Mouse (Mus musculus) limb, embryonic 12.5 days (tissue): Measurements from ENCODE around the gene Gm4969. TPM values are rescaled to one million over a fixed set of nuclear protein-coding genes. Genes with fewer than 3 reads are reported as not detected.

Source experiments
- ATAC-seq: fragments of 200-750 bp; cut with Nextera tagmentation; 2 replicates; pipeline ENCODE4 v1.8.0; 2017; ENCODE audit warnings: low read depth, moderate TSS enrichment; ENCODE audit not compliant: insufficient number of reproducible peaks, insufficient read depth, low FRiP score, low TSS enrichment
- H3K27ac ChIP-seq: fragments of 300-500 bp; sonication (generic); 2 replicates; pipeline ENCODE4 v1.5.1; 2016; ENCODE audit warnings: mild to moderate bottlenecking, moderate library complexity
- H3K27me3 ChIP-seq: fragments of 300-500 bp; sonication (generic); 2 replicates; pipeline ENCODE4 v1.6.1; 2016; ENCODE audit warnings: mild to moderate bottlenecking, moderate library complexity
- H3K36me3 ChIP-seq: fragments of 300-500 bp; sonication (generic); 2 replicates; pipeline ENCODE4 v1.6.1; 2016; ENCODE audit warnings: mild to moderate bottlenecking, moderate library complexity
- H3K4me1 ChIP-seq: fragments of 300-500 bp; sonication (generic); replicated peaks from 2 replicates; pipeline ENCODE4 v1.6.1; 2016
- H3K4me2 ChIP-seq: fragments of 300-500 bp; sonication (generic); 2 replicates; pipeline ENCODE4 v1.6.1; 2016; ENCODE audit warnings: mild to moderate bottlenecking, moderate library complexity
- H3K4me3 ChIP-seq: fragments of 300-500 bp; sonication (generic); replicated peaks from 2 replicates; pipeline ENCODE4 v1.5.1; 2016; ENCODE audit warnings: mild to moderate bottlenecking
- H3K9ac ChIP-seq: fragments of 300-500 bp; sonication (generic); replicated peaks from 2 replicates; pipeline ENCODE4 v1.6.1; 2016; ENCODE audit warnings: mild to moderate bottlenecking, moderate library complexity
- H3K9me3 ChIP-seq: fragments of 300-500 bp; sonication (generic); 2 replicates; pipeline ENCODE4 v1.6.1; 2016; ENCODE audit warnings: mild to moderate bottlenecking, moderate library complexity
- WGBS: fragments of 180-500 bp; shearing (Covaris S2); methylation state at CpG from one replicate; pipeline ENCODE4 v1.1.7; 2016; 5-methylcytosine and 5-hydroxymethylcytosine counted together
- polyA plus RNA-seq: library from polyadenylated mRNA; unstranded; fragments of >200 nt; fragmentation: Nextera tagmentation; extraction: Ambion mirVana; gene quantifications from 2 replicates; pipeline ENCODE4 v1.2.1, GENCODE M21; 2016

Gene Gm4969
- polyA plus RNA-seq, 1 experiment from 2014 or later = 3.3 TPM

DNA sequence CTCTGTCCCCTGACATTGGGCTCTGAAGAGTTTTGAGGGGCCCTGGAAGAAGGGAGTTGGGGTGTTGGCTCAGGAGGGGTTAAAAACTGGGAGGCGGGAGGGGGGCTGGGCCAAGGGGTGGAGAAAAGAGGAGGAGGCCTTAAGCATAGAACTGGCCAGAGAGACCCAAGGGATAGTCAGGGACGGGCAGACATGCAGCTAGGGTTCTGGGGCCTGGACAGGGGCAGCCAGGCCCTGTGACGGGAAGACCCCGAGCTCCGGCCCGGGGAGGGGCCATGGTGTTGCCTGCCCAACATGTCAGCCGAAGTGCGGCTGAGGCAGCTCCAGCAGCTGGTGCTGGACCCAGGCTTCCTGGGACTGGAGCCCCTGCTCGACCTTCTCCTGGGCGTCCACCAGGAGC, 34.5 kb downstream of the Gm4969 start, which contains the start of gene Dmpk:
Dmpk (plus strand) TSS at position 149 of the 400 bp plus-strand sequence.
- Histone ChIP-seq H3K27ac (peak within 1 kb of the TSS; percentile 69), H3K9me3 (no peaks in the 10 kb centered on the region), H3K9ac (peak within 1 kb of the TSS; percentile 24; the same call in 1 of the 2 replicates), H3K27me3 (no peaks in the 10 kb centered on the region), H3K4me3 (peak within 1 kb of the TSS; percentile 11), H3K36me3 (peaks cover 81% of the 10 kb centered on the region), H3K4me1 (peaks cover 44% of the 10 kb centered on the region), H3K4me2 (peak within 1 kb of the TSS; percentile 37; the same call in 1 of the 2 replicates)
- ATAC-seq = no peak
- WGBS = 42% methylated on average over 10 of the region's 10 CpGs

DNA sequence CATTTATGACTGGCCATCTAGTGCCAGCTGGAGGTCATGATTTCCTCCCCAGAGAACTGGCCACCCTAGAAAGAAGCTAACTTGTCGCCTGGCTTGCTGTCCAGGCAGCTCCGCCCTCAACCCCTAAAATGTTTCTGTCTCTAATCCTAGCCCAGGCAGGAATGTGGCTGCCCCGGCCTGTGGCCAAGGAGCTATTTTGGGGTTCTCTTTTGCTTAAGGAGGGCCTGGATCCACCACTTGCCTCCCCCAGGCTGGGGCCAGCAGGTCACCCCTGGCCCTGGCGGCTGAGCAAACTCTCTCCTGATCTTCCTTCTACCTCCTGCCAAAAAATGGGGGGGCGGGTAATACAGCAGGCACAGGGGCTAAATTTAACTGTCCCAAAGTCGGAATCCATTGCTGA, 35.1 kb downstream of the Gm4969 start:
- Histone ChIP-seq H3K27me3 (no peaks in the 10 kb centered on the region), H3K27ac (no peak overlapping the region), H3K4me2 (no peak overlapping the region), H3K4me1 (peaks cover 45% of the 10 kb centered on the region), H3K9ac (no peak overlapping the region), H3K4me3 (0 out of 2 replicates have a peak overlapping the region, but pooled peaks have one; percentile 11), H3K36me3 (peaks cover 81% of the 10 kb centered on the region), H3K9me3 (no peaks in the 10 kb centered on the region)
- no peak for ATAC-seq
- 55% methylated on average over 6 of the region's 6 CpGs for WGBS

DNA sequence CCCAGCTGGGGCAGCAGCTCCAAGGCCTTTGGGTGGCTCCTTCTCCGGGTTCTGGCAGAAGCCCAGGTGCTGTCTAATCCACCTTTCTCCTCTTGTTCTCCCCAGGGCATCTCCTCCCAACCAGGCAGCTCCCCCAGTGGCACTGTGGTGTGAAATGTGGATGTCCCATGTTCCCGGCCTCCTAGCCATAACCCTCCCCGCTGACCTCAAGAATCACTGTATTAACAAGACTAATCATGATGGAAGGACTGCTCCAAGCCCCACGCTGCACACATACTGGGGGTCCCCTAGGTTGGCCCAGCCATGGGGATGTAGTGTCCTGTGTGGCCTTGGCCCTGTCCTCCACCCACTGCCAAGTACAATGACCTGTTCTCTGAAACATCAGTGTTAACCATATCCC, 36.0 kb downstream of the Gm4969 start:
- Histone ChIP-seq H3K27ac (no peak overlapping the region; the same call in 1 of the 2 replicates), H3K4me1 (peaks cover 54% of the 10 kb centered on the region), H3K9ac (peak overlapping the region; percentile 14; the same call in 1 of the 2 replicates)

DNA sequence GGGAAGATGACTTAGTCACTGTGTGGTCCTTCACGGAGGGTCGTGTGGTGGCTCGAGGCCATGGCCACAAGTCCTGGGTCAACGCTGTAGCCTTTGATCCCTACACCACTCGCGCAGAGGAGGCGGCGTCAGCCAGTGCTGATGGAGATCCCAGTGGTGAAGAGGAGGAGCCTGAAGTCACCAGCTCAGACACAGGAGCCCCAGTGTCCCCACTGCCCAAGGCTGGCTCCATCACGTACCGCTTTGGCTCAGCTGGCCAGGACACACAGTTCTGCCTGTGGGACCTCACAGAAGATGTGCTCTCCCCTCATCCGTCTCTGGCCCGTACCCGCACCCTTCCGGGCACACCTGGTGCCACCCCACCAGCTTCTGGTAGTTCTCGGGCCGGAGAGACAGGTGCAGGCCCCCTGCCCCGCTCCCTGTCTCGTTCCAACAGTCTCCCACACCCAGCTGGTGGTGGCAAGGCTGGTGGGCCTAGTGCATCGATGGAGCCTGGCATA, 37.7 kb downstream of the Gm4969 start:
- H3K4me2 ChIP-seq = no peak overlapping the region
- H3K27ac ChIP-seq = no peak overlapping the region
- peaks cover 53% of the 10 kb centered on the region for H3K4me1 ChIP-seq
- H3K4me3 ChIP-seq = no peak overlapping the region
- no peak overlapping the region for H3K9ac ChIP-seq
- peaks cover 68% of the 10 kb centered on the region for H3K36me3 ChIP-seq
- WGBS = 88% methylated on average over 19 of the region's 19 CpGs
- no peaks in the 10 kb centered on the region for H3K9me3 ChIP-seq
- no peak for ATAC-seq
- no peaks in the 10 kb centered on the region for H3K27me3 ChIP-seq

More for the DNA sequence above, 36.0 kb downstream of the Gm4969 start:
- no peak for ATAC-seq
- Histone ChIP-seq H3K36me3 (peaks cover 77% of the 10 kb centered on the region), H3K27me3 (no peaks in the 10 kb centered on the region), H3K4me2 (no peak overlapping the region), H3K9me3 (no peaks in the 10 kb centered on the region), H3K4me3 (no peak overlapping the region)
- WGBS = 78% methylated on average over 4 of the region's 4 CpGs

DNA sequence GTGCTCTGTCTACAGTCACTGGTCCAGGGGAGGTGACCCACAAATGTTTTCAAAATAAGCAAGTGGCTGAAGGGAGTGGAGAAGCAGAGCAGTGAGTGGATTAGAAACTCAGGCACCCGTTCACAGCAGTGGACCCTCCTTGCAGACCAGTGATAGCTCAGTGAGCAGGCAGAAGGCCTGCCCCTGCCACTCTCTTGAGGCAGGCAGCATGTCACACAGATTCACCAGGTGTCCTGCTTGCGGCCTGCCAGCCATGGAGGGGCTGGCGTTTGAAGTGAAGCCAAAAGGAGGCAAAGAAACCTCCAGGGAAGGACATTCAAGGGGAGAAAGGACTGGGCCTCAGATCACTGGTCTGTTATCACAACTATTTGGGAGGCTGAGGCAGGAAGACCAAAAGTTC, 39.4 kb downstream of the Gm4969 start:
- H3K9me3 ChIP-seq = no peaks in the 10 kb centered on the region
- WGBS = 82% methylated on average over 3 of the region's 3 CpGs
- no peak overlapping the region for H3K9ac ChIP-seq
- peaks cover 40% of the 10 kb centered on the region for H3K4me1 ChIP-seq
- peaks cover 60% of the 10 kb centered on the region for H3K36me3 ChIP-seq
- ATAC-seq = no peak
- no peak overlapping the region for H3K4me2 ChIP-seq
- no peak overlapping the region for H3K27ac ChIP-seq
- H3K4me3 ChIP-seq = no peak overlapping the region
- H3K27me3 ChIP-seq = no peaks in the 10 kb centered on the region

DNA sequence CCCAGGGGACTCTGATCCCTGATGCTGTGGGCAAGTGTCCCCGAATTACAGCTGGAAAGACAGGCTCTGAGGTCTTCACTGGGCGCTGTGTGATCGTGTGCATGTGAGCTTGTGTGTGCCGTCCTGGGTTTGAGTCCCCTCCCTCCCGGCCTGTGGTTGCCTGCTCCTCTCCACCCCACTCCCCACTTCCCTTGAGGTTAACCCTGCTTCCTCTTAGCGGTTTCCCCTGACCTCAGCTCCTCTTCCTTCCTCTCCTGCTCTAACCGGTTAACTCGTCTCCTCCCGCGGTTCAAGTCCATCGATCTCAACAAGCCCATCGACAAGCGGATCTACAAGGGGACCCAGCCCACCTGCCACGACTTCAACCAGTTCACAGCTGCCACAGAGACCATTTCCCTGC, 40.4 kb downstream of the Gm4969 start:
- Histone ChIP-seq H3K4me2 (peak overlapping the region; percentile 91), H3K36me3 (peaks cover 52% of the 10 kb centered on the region), H3K27ac (no peak overlapping the region), H3K27me3 (no peaks in the 10 kb centered on the region), H3K4me3 (peak overlapping the region; percentile 99), H3K9me3 (no peaks in the 10 kb centered on the region), H3K9ac (peak overlapping the region; percentile 94; the same call in 1 of the 2 replicates), H3K4me1 (peaks cover 31% of the 10 kb centered on the region)
- no peak for ATAC-seq
- 80% methylated on average over 14 of the region's 14 CpGs for WGBS

DNA sequence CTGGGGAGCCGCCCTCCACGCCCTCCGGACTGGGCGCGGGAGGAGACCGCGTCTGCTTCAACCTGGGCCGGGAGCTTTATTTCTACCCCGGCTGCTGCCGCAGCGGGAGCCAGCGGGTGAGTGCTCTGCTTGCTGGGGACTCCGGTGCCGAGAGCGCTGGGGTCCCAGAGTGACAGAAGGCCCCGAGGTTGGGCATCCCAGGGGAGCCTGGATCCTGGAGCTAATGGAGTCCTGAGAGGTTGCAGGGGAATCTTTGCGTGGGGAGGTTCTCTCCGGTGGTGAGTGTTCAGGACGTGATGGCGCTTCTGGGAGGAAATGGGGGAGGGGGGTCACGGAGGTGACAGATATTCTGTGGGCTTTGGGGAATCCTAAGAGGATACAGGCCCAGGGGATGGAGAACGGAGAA, 41.6 kb downstream of the Gm4969 start:
- no peak; the same call in 1 of the 2 replicates for ATAC-seq
- Histone ChIP-seq H3K4me1 (peaks cover 21% of the 10 kb centered on the region), H3K9me3 (no peaks in the 10 kb centered on the region), H3K36me3 (peaks cover 40% of the 10 kb centered on the region), H3K4me2 (peak overlapping the region; percentile 91), H3K27ac (peak overlapping the region; percentile 76), H3K9ac (peak overlapping the region; percentile 94), H3K4me3 (peak overlapping the region; percentile 99), H3K27me3 (no peaks in the 10 kb centered on the region)
- WGBS = under 1% methylated on average over 22 of the region's 22 CpGs

DNA sequence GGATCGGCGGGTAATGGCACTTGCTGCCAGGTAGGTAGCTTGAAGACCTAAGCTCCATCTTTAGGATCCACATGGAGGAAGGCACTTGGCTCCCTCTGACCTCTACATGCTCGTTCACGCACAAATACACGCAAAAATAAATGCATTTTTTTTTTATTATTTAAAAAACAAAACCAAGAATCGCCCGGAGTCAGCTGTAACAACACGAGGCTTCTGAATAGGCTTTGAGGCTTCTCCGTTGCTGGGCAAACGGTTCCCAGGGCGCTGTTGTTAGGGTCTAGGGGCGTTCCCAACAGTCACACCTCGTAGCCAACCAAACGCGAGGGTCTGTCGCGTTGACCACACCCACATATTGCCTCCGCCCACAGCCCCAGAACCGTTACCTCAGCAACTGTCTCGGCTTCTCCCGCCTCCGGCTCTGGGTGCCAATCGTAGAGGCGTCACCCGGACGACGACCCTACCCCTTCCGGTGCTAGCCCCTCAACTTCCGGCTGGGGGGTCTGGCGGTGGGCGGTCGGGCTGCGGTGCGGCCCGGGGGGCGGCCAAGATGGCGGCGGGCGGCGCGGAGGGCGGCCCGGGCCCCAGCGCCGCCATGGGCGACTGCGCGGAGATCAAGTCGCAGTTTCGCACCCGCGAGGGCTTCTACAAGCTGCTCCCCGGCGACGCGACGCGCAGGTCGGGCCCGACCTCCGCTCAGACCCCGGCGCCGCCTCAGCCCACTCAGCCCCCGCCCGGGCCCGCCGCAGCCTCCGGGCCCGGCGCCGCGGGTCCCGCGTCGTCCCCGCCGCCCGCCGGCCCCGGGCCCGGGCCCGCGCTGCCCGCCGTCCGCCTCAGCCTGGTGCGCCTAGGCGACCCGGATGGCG, 42.2 kb downstream of the Gm4969 start, which contains the start of gene Dmwd:
Dmwd (plus strand) TSS at position 505 of the 863 bp plus-strand sequence.
- Histone ChIP-seq H3K4me1 (peaks cover 21% of the 10 kb centered on the region), H3K27ac (peak within 1 kb of the TSS; percentile 76), H3K27me3 (no peaks in the 10 kb centered on the region), H3K4me2 (peak within 1 kb of the TSS; percentile 91), H3K4me3 (peak within 1 kb of the TSS; percentile 99), H3K9me3 (no peaks in the 10 kb centered on the region), H3K9ac (peak within 1 kb of the TSS; percentile 94), H3K36me3 (peaks cover 34% of the 10 kb centered on the region)
- WGBS = under 1% methylated on average over 85 of the region's 91 CpGs
- peak; percentile 98 for ATAC-seq

DNA sequence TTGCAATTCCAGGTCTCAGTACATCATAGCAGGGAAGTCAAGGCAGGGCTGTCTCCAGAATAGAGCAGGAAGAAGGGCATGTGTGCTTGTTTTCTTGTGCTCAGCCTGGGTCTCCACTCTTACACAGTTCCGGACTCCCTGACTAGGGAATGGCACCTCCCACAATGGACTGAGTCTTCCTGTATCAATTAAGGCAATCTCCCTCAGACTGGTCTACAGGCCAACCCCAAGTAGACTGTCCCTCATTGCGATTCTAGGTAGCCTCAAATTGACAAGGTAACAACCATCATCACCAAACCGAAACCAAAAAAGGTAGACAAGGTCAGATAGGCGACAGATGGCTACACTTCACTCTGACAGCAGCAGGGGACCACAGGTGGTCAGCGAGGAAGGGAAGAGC, 42.9 kb downstream of the Gm4969 start:
- Histone ChIP-seq H3K4me1 (peaks cover 21% of the 10 kb centered on the region), H3K4me3 (peak overlapping the region; percentile 99), H3K27me3 (no peaks in the 10 kb centered on the region), H3K36me3 (peaks cover 26% of the 10 kb centered on the region), H3K27ac (no peak overlapping the region; the same call in 1 of the 2 replicates), H3K9ac (no peak overlapping the region), H3K9me3 (no peaks in the 10 kb centered on the region), H3K4me2 (peak overlapping the region; percentile 91)
- no peak for ATAC-seq
- WGBS = 56% methylated on average over 5 of the region's 5 CpGs

DNA sequence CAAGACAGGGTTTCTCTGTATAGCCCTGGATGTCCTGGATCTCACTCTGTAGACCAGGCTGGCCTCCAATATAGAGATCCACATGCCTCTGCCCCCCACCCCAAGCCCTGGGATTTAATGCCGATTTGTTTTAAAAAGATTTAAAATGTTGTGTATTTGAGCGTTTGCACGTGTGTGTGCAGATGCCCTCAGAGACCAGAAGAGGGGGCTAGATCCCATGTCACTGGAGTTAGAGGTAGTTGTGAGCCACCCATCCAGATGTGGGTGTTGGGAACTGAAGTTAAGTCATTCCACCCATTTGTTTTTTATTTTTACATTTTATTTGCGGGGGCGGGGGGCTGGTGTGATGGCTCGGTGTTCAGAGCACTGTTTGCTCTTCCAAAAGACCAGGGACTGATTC, 43.7 kb downstream of the Gm4969 start:
- peaks cover 21% of the 10 kb centered on the region for H3K4me1 ChIP-seq

DNA sequence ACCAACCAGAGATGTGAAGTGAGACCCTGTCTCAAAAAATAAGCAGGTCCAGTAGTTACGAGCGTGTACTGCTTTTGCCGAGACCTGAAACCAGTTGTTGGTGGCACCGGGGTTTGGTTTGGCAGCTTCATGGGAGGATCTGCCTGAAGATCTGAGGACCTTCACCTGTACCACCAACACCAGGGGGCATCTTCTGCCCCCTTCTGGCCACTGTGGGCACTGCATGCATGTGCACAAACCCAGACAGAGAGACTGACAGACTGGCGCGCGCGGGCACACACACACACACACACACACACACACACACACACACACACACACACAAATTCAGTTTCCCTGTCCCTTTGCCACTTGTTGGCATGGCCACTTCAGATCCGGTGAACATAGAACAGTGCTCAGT, 44.7 kb downstream of the Gm4969 start:
- 78% methylated on average over 9 of the region's 9 CpGs for WGBS
- no peak overlapping the region for H3K27ac ChIP-seq
- peaks cover 21% of the 10 kb centered on the region for H3K4me1 ChIP-seq
- H3K27me3 ChIP-seq = no peaks in the 10 kb centered on the region
- no peak overlapping the region for H3K9ac ChIP-seq
- H3K4me2 ChIP-seq = no peak overlapping the region
- H3K4me3 ChIP-seq = no peak overlapping the region
- no peaks in the 10 kb centered on the region for H3K9me3 ChIP-seq
- ATAC-seq = no peak
- peaks cover 9% of the 10 kb centered on the region for H3K36me3 ChIP-seq

More for the DNA sequence above, 43.7 kb downstream of the Gm4969 start:
- WGBS = 92% methylated on average over 6 of the region's 6 CpGs
- H3K9ac ChIP-seq = no peak overlapping the region
- H3K36me3 ChIP-seq = peaks cover 19% of the 10 kb centered on the region
- H3K9me3 ChIP-seq = no peaks in the 10 kb centered on the region
- H3K27me3 ChIP-seq = no peaks in the 10 kb centered on the region
- no peak overlapping the region for H3K4me2 ChIP-seq
- H3K4me3 ChIP-seq = no peak overlapping the region
- H3K27ac ChIP-seq = no peak overlapping the region
- no peak for ATAC-seq
